Mouse (Mus musculus): ENCODE results near the gene Ndufb5.

DNA sequence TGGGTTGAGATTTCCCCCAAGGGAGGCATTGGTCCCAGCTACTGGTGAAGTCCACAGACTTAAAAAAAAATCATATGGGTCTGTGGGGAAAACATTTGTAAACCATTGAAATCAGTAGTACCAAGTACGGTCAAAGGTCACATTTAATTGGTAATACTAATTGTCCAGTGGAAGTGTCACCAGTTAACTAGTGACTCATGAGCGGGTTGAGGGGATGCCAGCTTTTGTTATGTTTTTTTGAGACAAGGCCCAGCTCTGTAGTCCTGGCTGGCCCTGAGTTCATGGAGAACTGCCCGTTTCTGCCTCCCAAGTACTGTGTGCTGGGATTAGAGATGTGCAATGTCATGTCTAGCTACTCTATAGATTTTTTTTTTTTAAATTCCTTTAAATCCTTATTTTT lies 23.1 kb upstream of the Ndufb5 start:
- TF ChIP-seq POLR2A (IDR thresholded peaks at IDR 0.05; ENCODE audit: insufficient read depth, low read depth, low read length) (no peak), CTCF (IDR thresholded peaks at IDR 0.05) (no peak), EP300 (IDR thresholded peaks at IDR 0.05; ENCODE audit: insufficient read depth, low read depth, low read length) (no peak)
